Mouse (Mus musculus) MEL (cell line): ENCODE results near the gene Cpt1c.

Experiments
- E2F4 ChIP-seq: IDR thresholded peaks from 2 replicates; pipeline ENCODE4 v1.6.1; 2011; ENCODE audit warnings: low read depth, low read length, improper control_type of control experiment, borderline replicate concordance
- GATA1 ChIP-seq: IDR thresholded peaks from 2 replicates; pipeline ENCODE4 v1.6.1; 2011; ENCODE audit warnings: low read depth, low read length, improper control_type of control experiment
- POLR2A ChIP-seq, 2 experiments: IDR thresholded peaks; 2 replicates each; pipeline ENCODE4 v1.6.1; 2011 to 2012; ENCODE audit warnings: low read length in 2 of 2, mild to moderate bottlenecking in 2 of 2, control low read depth in 1 of 2, improper control_type of control experiment in 1 of 2, low read depth in 1 of 2, moderate library complexity in 1 of 2; ENCODE audit not compliant: control insufficient read depth in 1 of 2, insufficient read depth in 1 of 2, poor library complexity in 1 of 2
- POLR2AphosphoS2 ChIP-seq: IDR thresholded peaks from 2 replicates; pipeline ENCODE4 v1.6.1; 2011; ENCODE audit warnings: low read length, improper control_type of control experiment
- TBP ChIP-seq: IDR thresholded peaks from 2 replicates; pipeline ENCODE4 v1.8.0; 2011; ENCODE audit warnings: low read depth, low read length, improper control_type of control experiment

GRCm38 (mm10) chr7:44997940-44998428 lies 23.3 kb upstream of the Cpt1c start:
- TF ChIP-seq GATA1 = no peak
- TF ChIP-seq POLR2AphosphoS2 = no peak
- TF ChIP-seq POLR2A (IDR thresholded peaks at IDR 0.05; ENCODE audit: control insufficient read depth in 1 of 2, insufficient read depth in 1 of 2, low read depth in 1 of 2, low read length in 2 of 2, poor library complexity in 1 of 2) = no peak
- no peak for TF ChIP-seq E2F4
- no peak for TF ChIP-seq TBP
